Mouse (Mus musculus) layer of hippocampus, adult 18-20 months (tissue): ENCODE results near the gene Exosc5. TPM values are rescaled to one million over a fixed set of nuclear protein-coding genes. Genes with fewer than 3 reads are reported as not detected.

Experiments used
- DNase-seq, 2 experiments: peaks; one replicate each; pipeline ENCODE4 v3.0.0; 2022; ENCODE audit warnings: low spot score in 2 of 2
- total RNA-seq, 2 experiments: library from RNA; stranded (reverse); gene quantifications; 2 replicates each; pipeline ENCODE4 v1.2.3; 2021

Exosc5 gene
- total RNA-seq, 2 experiments from 2014 or later, result 25.8 to 30.4 TPM

- DNase-seq, result peak; percentile 88 to 96
Observed at GRCm38 (mm10) chr7:25676085-25676781, 17.3 kb downstream of the Exosc5 start.

- no peak for DNase-seq
Observed at GRCm38 (mm10) chr7:25677013-25677412, 18.0 kb downstream of the Exosc5 start.

- no peak for DNase-seq
Observed at GRCm38 (mm10) chr7:25679971-25680370, 21.0 kb downstream of the Exosc5 start.

- DNase-seq, result peak; percentile 91 to 96
Observed at GRCm38 (mm10) chr7:25680514-25681258, 21.7 kb downstream of the Exosc5 start, which contains the start of gene B9d2. Gene B9d2, plus strand, starts transcription at chr7:25680780.

GRCm38 (mm10) chr7:25681341-25682231, 22.6 kb downstream of the Exosc5 start:
- DNase-seq, result no peak

GRCm38 (mm10) chr7:25683474-25684180, 24.7 kb downstream of the Exosc5 start:
- no peak for DNase-seq

DNA sequence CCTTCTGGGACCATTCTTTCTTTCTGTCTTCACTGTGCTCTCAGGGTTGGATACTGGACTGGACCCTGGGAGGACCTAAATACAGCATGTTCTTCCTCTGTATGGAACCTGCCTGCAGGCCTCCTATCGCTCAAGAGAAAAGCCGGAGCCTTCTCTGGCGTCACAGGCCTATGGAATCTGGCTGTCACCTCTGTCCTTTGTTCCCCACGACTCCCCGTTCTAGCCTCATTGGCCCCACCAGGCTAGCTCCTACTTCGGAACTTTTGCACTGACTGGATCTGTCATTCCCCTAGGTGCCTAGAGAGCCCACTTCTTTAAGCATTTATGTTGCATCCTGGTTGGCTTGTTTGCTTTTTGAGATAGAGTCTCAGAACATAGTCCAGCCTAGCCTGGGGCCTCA, 25.7 kb downstream of the Exosc5 start:
- no peak for DNase-seq

GRCm38 (mm10) chr7:25685926-25686470, 27.0 kb downstream of the Exosc5 start:
- DNase-seq, result no peak

DNA sequence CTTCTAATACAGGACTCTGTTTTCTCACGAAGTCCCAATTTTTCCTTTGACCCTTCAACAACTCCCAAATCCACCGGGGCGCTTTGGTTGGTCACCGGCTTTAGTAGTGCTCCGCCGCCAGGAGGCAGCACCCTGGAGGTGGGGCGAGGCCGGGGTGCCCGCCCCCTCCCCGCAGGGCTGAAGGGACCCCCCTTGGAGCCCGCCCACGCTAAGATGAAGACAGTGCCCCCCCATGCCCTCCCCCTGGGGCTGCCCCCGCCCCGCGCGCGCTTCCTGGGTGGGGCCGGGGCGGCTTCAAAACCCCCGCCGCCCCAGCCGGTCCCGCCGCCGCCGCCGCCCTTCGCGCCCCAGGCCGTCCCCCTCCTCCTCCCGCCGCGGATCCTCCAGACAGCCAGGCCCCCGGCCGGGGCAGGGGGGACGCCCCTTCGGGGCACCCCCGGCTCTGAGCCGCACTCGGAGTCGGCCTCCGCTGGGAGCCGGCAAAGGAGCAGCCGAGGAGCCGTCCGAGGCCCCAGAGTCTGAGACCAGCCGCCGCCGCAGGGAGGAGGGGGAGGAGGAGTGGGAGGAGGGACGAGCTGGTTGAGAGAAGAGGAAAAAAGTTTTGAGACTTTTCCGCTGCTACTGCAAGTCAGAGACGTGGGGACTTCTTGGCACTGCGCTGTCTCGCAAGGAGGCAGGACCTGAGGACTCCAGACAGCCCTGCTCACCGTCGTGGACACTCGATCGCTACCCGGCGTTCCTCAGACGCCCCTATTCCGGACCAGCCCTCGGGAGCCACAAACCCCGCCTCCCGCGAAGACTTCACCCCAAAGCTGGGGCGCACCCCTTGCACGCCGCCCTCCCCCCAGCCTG, 27.9 kb downstream of the Exosc5 start, which contains the start of gene Tgfb1:
Gene Tgfb1, plus strand, starts transcription at position 323 of the 852 bp plus-strand sequence.
- no peak for DNase-seq

DNA sequence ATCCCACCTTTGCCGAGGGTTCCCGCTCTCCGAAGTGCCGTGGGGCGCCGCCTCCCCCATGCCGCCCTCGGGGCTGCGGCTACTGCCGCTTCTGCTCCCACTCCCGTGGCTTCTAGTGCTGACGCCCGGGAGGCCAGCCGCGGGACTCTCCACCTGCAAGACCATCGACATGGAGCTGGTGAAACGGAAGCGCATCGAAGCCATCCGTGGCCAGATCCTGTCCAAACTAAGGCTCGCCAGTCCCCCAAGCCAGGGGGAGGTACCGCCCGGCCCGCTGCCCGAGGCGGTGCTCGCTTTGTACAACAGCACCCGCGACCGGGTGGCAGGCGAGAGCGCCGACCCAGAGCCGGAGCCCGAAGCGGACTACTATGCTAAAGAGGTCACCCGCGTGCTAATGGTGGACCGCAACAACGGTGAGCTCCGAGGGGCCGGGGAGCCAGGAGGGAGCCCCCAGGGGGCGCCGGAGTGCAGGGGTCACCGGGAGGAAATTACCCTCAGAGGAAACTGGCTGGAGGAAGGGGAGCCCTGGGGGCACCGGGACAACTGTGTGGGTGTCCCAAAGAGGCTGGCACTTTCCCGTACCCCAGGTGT, 28.9 kb downstream of the Exosc5 start:
- no peak for DNase-seq

- no peak for DNase-seq
Observed at GRCm38 (mm10) chr7:25688810-25689586, 30.0 kb downstream of the Exosc5 start.

DNA sequence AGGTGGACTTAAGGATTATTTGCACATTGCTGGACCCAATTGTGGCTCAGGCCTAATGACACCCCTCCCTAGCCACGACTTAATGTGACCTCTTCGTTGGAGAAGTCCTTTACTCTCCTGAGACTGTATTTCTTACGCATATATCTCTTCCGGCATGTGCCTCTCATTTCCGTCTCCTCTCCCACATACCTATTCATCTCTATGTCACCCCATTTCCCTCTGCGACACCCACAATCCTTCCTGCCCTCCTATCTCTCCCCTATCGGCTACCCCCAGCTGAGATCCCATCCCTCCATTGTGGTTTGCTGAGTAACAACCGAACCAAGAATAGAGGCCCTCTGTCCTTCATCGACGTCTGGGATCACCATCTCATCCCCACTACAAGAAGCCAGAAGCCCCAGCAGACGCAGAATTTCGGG, 30.6 kb downstream of the Exosc5 start:
- no peak for DNase-seq

DNA sequence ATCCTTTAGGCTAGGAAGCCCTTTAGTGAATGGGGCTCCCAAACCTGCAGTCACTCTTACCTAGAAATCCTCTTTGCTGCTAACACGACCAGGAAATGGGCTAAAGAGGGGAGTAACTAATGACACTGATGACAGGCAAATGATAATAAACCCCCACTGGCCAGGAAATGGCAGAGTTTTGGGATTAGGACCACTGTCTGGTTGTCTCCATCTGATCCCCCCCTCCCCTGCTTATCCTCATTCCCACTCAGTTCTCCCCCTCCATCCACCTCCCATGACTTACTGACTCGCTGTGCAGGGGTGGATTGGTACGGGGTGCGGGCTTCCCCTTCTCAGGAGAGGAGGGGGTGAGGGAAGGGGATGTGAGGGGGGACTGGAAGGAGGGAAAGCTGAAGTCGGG, 31.1 kb downstream of the Exosc5 start:
- no peak for DNase-seq

GRCm38 (mm10) chr7:25694104-25694503, 35.1 kb downstream of the Exosc5 start:
- DNase-seq, result no peak

DNA sequence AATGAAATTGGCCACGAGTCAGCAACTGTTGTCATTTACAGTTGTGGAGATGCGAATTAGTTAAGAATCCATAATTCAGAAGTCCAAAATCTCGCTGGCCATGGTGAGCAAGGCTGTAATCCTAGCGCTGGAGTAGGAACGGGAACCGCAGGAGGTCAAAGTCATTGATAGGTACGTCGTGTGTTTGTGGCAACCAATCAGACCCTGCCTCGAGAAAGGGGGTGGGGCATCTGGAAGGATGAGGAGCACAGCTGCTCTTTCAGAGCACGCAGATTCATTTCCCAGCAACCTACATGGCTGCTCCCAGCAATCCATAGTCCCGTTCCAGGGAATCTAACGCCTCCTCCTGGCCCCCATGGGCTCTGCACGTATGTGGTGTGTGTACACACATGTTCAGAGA, 40.9 kb downstream of the Exosc5 start:
- DNase-seq, result no peak

- no peak for DNase-seq
Observed at GRCm38 (mm10) chr7:25700732-25701131, 41.8 kb downstream of the Exosc5 start.

GRCm38 (mm10) chr7:25702350-25702749, 43.4 kb downstream of the Exosc5 start:
- DNase-seq, result no peak

- DNase-seq, result no peak
Observed at GRCm38 (mm10) chr7:25703793-25704494, 45.0 kb downstream of the Exosc5 start.
